8 mouse cellular contexts compared by ENCODE assay signal in genomic region chr11:82388371-82389313, GRCm38 (mm10). TPM values are rescaled to one million over a fixed set of nuclear protein-coding genes. Genes with fewer than 3 reads are reported as not detected.
DNase-seq lines count a peak whose midpoint lies in the region; ATAC-seq and TF ChIP-seq lines count a peak whose summit lies in the region.

TSS of gene Tmem132e (plus strand) at chr11:82388900.

- DNase-seq in layer of hippocampus, postnatal 36 days = peak; percentile 26 to 29
- DNase-seq in layer of hippocampus, adult 9-10 months (ENCODE audit: low spot score) = no peak
- peak; percentile 51 for DNase-seq in brain, embryonic 14.5 days (ENCODE audit: low read depth)
- DNase-seq in forebrain, embryonic 11.5 days (ENCODE audit: low spot score) = peak; percentile 79
- peak; percentile 71 for DNase-seq in midbrain, embryonic 14.5 days
- no peak for DNase-seq in ovary, postnatal 10 days (ENCODE audit: low spot score)
- no peak for DNase-seq in ovary, adult 18-20 months (ENCODE audit: low spot score)

- H3K4me2 ChIP-seq in forebrain, embryonic 11.5 days (ENCODE audit: low read depth, low read length, severe bottlenecking) = peak within 1 kb of the TSS; percentile 79
- H3K4me2 ChIP-seq in intestine, postnatal 0 days (replicated peaks; ENCODE audit: low read depth) = peak within 1 kb of the TSS; percentile 65
- peak within 1 kb of the TSS; percentile 98 for H3K4me2 ChIP-seq in midbrain, embryonic 14.5 days (ENCODE audit: low read length)

- H3K4me1 ChIP-seq in forebrain, embryonic 11.5 days (replicated peaks; ENCODE audit: control insufficient read depth, insufficient read depth, low read length) = peaks cover 10% of the 10 kb centered on the region
- H3K4me1 ChIP-seq in intestine, postnatal 0 days (replicated peaks; ENCODE audit: control insufficient read depth, insufficient read depth, low read length) = no peaks in the 10 kb centered on the region
- H3K4me1 ChIP-seq in midbrain, embryonic 14.5 days (ENCODE audit: control insufficient read depth, insufficient read depth, low read length) = peaks cover 14% of the 10 kb centered on the region; the same call in 1 of the 2 replicates

- peak within 1 kb of the TSS; percentile 54 for H3K4me3 ChIP-seq in forebrain, embryonic 11.5 days (ENCODE audit: low read depth, low read length)
- peak within 1 kb of the TSS; percentile 40 for H3K4me3 ChIP-seq in intestine, postnatal 0 days (ENCODE audit: low read depth, low read length)
- peak within 1 kb of the TSS; percentile 69 for H3K4me3 ChIP-seq in midbrain, embryonic 14.5 days (replicated peaks; ENCODE audit: low read depth, low read length)

- under 1% methylated on average over 80 of the region's 88 CpGs for WGBS in forebrain, embryonic 11.5 days
- WGBS in intestine, postnatal 0 days = under 1% methylated on average over 84 of the region's 88 CpGs
- under 1% methylated on average over 88 of the region's 88 CpGs for WGBS in midbrain, embryonic 14.5 days

- H3K9ac ChIP-seq in forebrain, embryonic 11.5 days (ENCODE audit: low read length) = peak within 1 kb of the TSS; percentile 59
- H3K9ac ChIP-seq in intestine, postnatal 0 days (ENCODE audit: low read depth, low read length) = peak within 1 kb of the TSS; percentile 26; the same call in 1 of the 2 replicates
- H3K9ac ChIP-seq in midbrain, embryonic 14.5 days (replicated peaks; ENCODE audit: low read length) = peak within 1 kb of the TSS; percentile 68

- ATAC-seq in forebrain, embryonic 11.5 days (replicated peaks; ENCODE audit: low FRiP score) = peak; percentile 64
- ATAC-seq in intestine, postnatal 0 days = no peak
- 0 out of 2 replicates have a peak, but pooled peaks have one; percentile 24 for ATAC-seq in midbrain, embryonic 14.5 days (ENCODE audit: low FRiP score, low TSS enrichment)

- peaks cover 50% of the 10 kb centered on the region for H3K27me3 ChIP-seq in forebrain, embryonic 11.5 days (ENCODE audit: control insufficient read depth, insufficient read depth, low read length)
- peaks cover 69% of the 10 kb centered on the region for H3K27me3 ChIP-seq in intestine, postnatal 0 days (replicated peaks; ENCODE audit: control insufficient read depth, insufficient read depth, low read length)
- peaks cover 34% of the 10 kb centered on the region for H3K27me3 ChIP-seq in midbrain, embryonic 14.5 days (ENCODE audit: control insufficient read depth, insufficient read depth, low read length)

- H3K27ac ChIP-seq in forebrain, embryonic 11.5 days (ENCODE audit: low read depth, low read length) = no peak within 1 kb of the TSS
- H3K27ac ChIP-seq in intestine, postnatal 0 days (ENCODE audit: low read depth, low read length) = no peak within 1 kb of the TSS
- peak within 1 kb of the TSS; percentile 37; the same call in 1 of the 2 replicates for H3K27ac ChIP-seq in midbrain, embryonic 14.5 days (replicated peaks; ENCODE audit: low read depth, low read length)

- TF ChIP-seq CTCF in brain, embryonic 14.5 days (IDR thresholded peaks at IDR 0.05; ENCODE audit: borderline replicate concordance, extremely low read depth, insufficient read depth, insufficient read length) = peak; percentile 13; the same call in 1 of the 2 replicates
- TF ChIP-seq CTCF in intestine, postnatal 0 days (IDR thresholded peaks at IDR 0.05; ENCODE audit: low read depth) = peak; percentile 34

- no peaks in the 10 kb centered on the region for H3K36me3 ChIP-seq in forebrain, embryonic 11.5 days (ENCODE audit: control insufficient read depth, insufficient read depth, low read length)
- H3K36me3 ChIP-seq in intestine, postnatal 0 days (ENCODE audit: control insufficient read depth, insufficient read depth) = no peaks in the 10 kb centered on the region
- no peaks in the 10 kb centered on the region for H3K36me3 ChIP-seq in midbrain, embryonic 14.5 days (ENCODE audit: control insufficient read depth, insufficient read depth, low read length)

- H3K9me3 ChIP-seq in forebrain, embryonic 11.5 days (ENCODE audit: control insufficient read depth, low read length) = no peaks in the 10 kb centered on the region
- no peaks in the 10 kb centered on the region for H3K9me3 ChIP-seq in intestine, postnatal 0 days (ENCODE audit: control insufficient read depth)
- H3K9me3 ChIP-seq in midbrain, embryonic 14.5 days (ENCODE audit: control insufficient read depth, low read length) = no peaks in the 10 kb centered on the region

- TF ChIP-seq POLR2A in brain, embryonic 14.5 days (IDR thresholded peaks at IDR 0.05; ENCODE audit: borderline replicate concordance, extremely low read depth, insufficient read depth, insufficient read length, poor library complexity, severe bottlenecking) = no peak

RNA-seq across cellular contexts. Expression of gene Tmem132e, which starts in this region (rescaled TPM):
- 1 to 10 TPM; 7.2 to 8.3 TPM for total RNA-seq in layer of hippocampus, postnatal 36 days (2021)
- 7.5 and 15.4 TPM in 2 replicates for polyA plus RNA-seq in brain, embryonic 14.5 days (2012; rRNA removed)
- 0.55 and 0.84 TPM in 2 replicates for polyA plus RNA-seq in forebrain, embryonic 11.5 days (2014; fragmentation: Nextera tagmentation; extraction: Ambion mirVana)
- 0.34 TPM in 2 replicates for polyA plus RNA-seq in intestine, postnatal 0 days (2015; fragmentation: Nextera tagmentation; extraction: Ambion mirVana)
- 3.0 and 3.6 TPM in 2 replicates for polyA plus RNA-seq in midbrain, embryonic 14.5 days (2014; fragmentation: Nextera tagmentation; extraction: Ambion mirVana)

Comparison
In these comparisons a context has a peak if more than half of its experiments do, and no peak if none do; other contexts are left out.
1. DNase-seq: peak in layer of hippocampus, postnatal 36 days (2 of 2), brain, embryonic 14.5 days (single experiment) and midbrain, embryonic 14.5 days (single experiment); none in layer of hippocampus, adult 9-10 months (single experiment), ovary, postnatal 10 days (single experiment) and ovary, adult 18-20 months (single experiment).
2. Peak in DNase-seq, ATAC-seq, H3K4me3 ChIP-seq, H3K9ac ChIP-seq and H3K4me2 ChIP-seq in forebrain, embryonic 11.5 days; RNA of the gene not detected or under 1 TPM.
3. Peak in every context shown above with its lines, with median percentiles within 50 percentile points of each other: H3K4me2 ChIP-seq, H3K4me3 ChIP-seq and H3K9ac ChIP-seq.